Mouse (Mus musculus) liver, embryonic 11.5 days (tissue): ENCODE results near the gene Hcfc1. TPM values are rescaled to one million over a fixed set of nuclear protein-coding genes. Genes with fewer than 3 reads are reported as not detected.

Experiments
- ATAC-seq: fragments of 200-750 bp; cut with Nextera tagmentation; replicated peaks from 2 replicates; pipeline ENCODE4 v1.8.0; 2017; ENCODE audit warnings: moderate number of reproducible peaks, mild to moderate bottlenecking, moderate TSS enrichment, moderate library complexity; ENCODE audit not compliant: low FRiP score
- DNase-seq: peaks from one replicate; pipeline ENCODE4 v3.0.0-alpha.2; 2017; ENCODE audit warnings: low spot score
- H3K27ac ChIP-seq: fragments of 300-500 bp; sonication (generic); 2 replicates; pipeline ENCODE4 v1.5.1; 2014; ENCODE audit warnings: mild to moderate bottlenecking, low read depth, low read length, control low read depth
- H3K27me3 ChIP-seq: fragments of 300-500 bp; sonication (generic); replicated peaks from 2 replicates; pipeline ENCODE4 v1.6.1; 2014; ENCODE audit warnings: low read length, mixed read lengths; ENCODE audit not compliant: control insufficient read depth, insufficient read depth
- H3K36me3 ChIP-seq: fragments of 300-500 bp; sonication (generic); 2 replicates; pipeline ENCODE4 v1.6.1; 2014; ENCODE audit warnings: mild to moderate bottlenecking, low read length, moderate library complexity, mixed read lengths; ENCODE audit not compliant: control insufficient read depth, insufficient read depth
- H3K4me1 ChIP-seq: fragments of 300-500 bp; sonication (generic); replicated peaks from 2 replicates; pipeline ENCODE4 v1.6.1; 2014; ENCODE audit warnings: low read length, mixed read lengths; ENCODE audit not compliant: control insufficient read depth, insufficient read depth
- H3K4me2 ChIP-seq: fragments of 300-500 bp; sonication (generic); 2 replicates; pipeline ENCODE4 v1.6.1; 2014; ENCODE audit warnings: mild to moderate bottlenecking, control low read depth, moderate library complexity
- H3K4me3 ChIP-seq: fragments of 300-500 bp; sonication (generic); 2 replicates; pipeline ENCODE4 v1.5.1; 2014; ENCODE audit warnings: low read depth, low read length, control low read depth
- H3K9ac ChIP-seq: fragments of 300-500 bp; sonication (generic); 2 replicates; pipeline ENCODE4 v1.6.1; 2014; ENCODE audit warnings: low read depth, low read length, control low read depth
- H3K9me3 ChIP-seq: fragments of 300-500 bp; sonication (generic); 2 replicates; pipeline ENCODE4 v1.6.1; 2016; ENCODE audit warnings: low read length, inconsistent platforms, mixed read lengths; ENCODE audit not compliant: control insufficient read depth
- WGBS: fragments of 180-500 bp; shearing (Covaris S2); extraction: QIAGEN DNeasy Blood & Tissue Kit; methylation state at CpG from one replicate; pipeline ENCODE4 v1.1.7; 2014; 5-methylcytosine and 5-hydroxymethylcytosine counted together
- polyA plus RNA-seq: library from polyadenylated mRNA; unstranded; fragments of >200 nt; fragmentation: Nextera tagmentation; extraction: Ambion mirVana; gene quantifications from 2 replicates; pipeline ENCODE4 v1.2.1, GENCODE M21; 2014

Gene Hcfc1
- polyA plus RNA-seq, 1 experiment from 2014 or later: 72.8 TPM

GRCm38 (mm10) chrX:73910451-73910850 lies 55.7 kb downstream of the Hcfc1 start:
- H3K4me2 ChIP-seq: peak overlapping the region; percentile 75
- peaks cover 2% of the 10 kb centered on the region for H3K4me1 ChIP-seq
- H3K27me3 ChIP-seq: peaks cover 3% of the 10 kb centered on the region; the same call in 1 of the 2 replicates
- H3K9ac ChIP-seq: no peak overlapping the region; the same call in 1 of the 2 replicates
- no peak for DNase-seq
- no peaks in the 10 kb centered on the region for H3K9me3 ChIP-seq
- no peak for ATAC-seq
- H3K36me3 ChIP-seq: no peaks in the 10 kb centered on the region
- H3K27ac ChIP-seq: peak overlapping the region; percentile 56; the same call in 1 of the 2 replicates
- H3K4me3 ChIP-seq: peak overlapping the region; percentile 40

- 31% methylated on average over 1 of the region's 1 CpGs for WGBS
- no peaks in the 10 kb centered on the region for H3K36me3 ChIP-seq
- no peak for DNase-seq
- H3K27me3 ChIP-seq: peaks cover 3% of the 10 kb centered on the region; the same call in 1 of the 2 replicates
- H3K4me3 ChIP-seq: peak overlapping the region; percentile 40
- no peak overlapping the region for H3K27ac ChIP-seq
- ATAC-seq: no peak
- no peak overlapping the region for H3K9ac ChIP-seq
- H3K4me2 ChIP-seq: peak overlapping the region; percentile 75
- peaks cover 2% of the 10 kb centered on the region for H3K4me1 ChIP-seq
- H3K9me3 ChIP-seq: no peaks in the 10 kb centered on the region
Observed at GRCm38 (mm10) chrX:73910049-73910448, 56.1 kb downstream of the Hcfc1 start.

GRCm38 (mm10) chrX:73897959-73898358 lies 68.2 kb downstream of the Hcfc1 start:
- no peaks in the 10 kb centered on the region for H3K9me3 ChIP-seq
- H3K4me1 ChIP-seq: no peaks in the 10 kb centered on the region
- no peak overlapping the region for H3K27ac ChIP-seq
- DNase-seq: no peak
- H3K9ac ChIP-seq: no peak overlapping the region
- 66% methylated on average over 3 of the region's 3 CpGs for WGBS
- H3K36me3 ChIP-seq: no peaks in the 10 kb centered on the region
- no peak overlapping the region for H3K4me3 ChIP-seq
- H3K4me2 ChIP-seq: no peak overlapping the region
- no peak for ATAC-seq
- H3K27me3 ChIP-seq: no peaks in the 10 kb centered on the region

GRCm38 (mm10) chrX:73895719-73896118 lies 70.4 kb downstream of the Hcfc1 start, which contains the start of gene L1cam:
Gene L1cam (minus strand): TSS chrX:73896105.
- H3K4me1 ChIP-seq: no peaks in the 10 kb centered on the region
- no peak for DNase-seq
- no peak within 1 kb of the TSS for H3K4me2 ChIP-seq
- no peak for ATAC-seq
- H3K9me3 ChIP-seq: no peaks in the 10 kb centered on the region
- no peak within 1 kb of the TSS for H3K9ac ChIP-seq
- H3K36me3 ChIP-seq: no peaks in the 10 kb centered on the region
- no peak within 1 kb of the TSS for H3K4me3 ChIP-seq
- no peak within 1 kb of the TSS for H3K27ac ChIP-seq
- peaks cover 3% of the 10 kb centered on the region for H3K27me3 ChIP-seq
- WGBS: 13% methylated on average over 2 of the region's 2 CpGs

- WGBS: 82% methylated on average over 14 of the region's 14 CpGs
- Histone ChIP-seq H3K27me3 (peaks cover 3% of the 10 kb centered on the region), H3K9ac (no peak overlapping the region), H3K4me2 (no peak overlapping the region), H3K36me3 (no peaks in the 10 kb centered on the region), H3K4me1 (no peaks in the 10 kb centered on the region), H3K4me3 (no peak overlapping the region), H3K27ac (no peak overlapping the region), H3K9me3 (no peaks in the 10 kb centered on the region)
- no peak for DNase-seq
- no peak for ATAC-seq
Observed at GRCm38 (mm10) chrX:73892833-73893232, 73.3 kb downstream of the Hcfc1 start.

Other genes with a start within 250 kb of the Hcfc1 start
- gene Abcd1, start 249.8 kb downstream of the Hcfc1 start, polyA plus RNA-seq: 13.0 and 13.3 TPM in 2 replicates
- 0.36 and 0.49 TPM in 2 replicates for gene Plxnb3, start 209.3 kb downstream of the Hcfc1 start, polyA plus RNA-seq
- gene Srpk3, start 192.0 kb downstream of the Hcfc1 start, polyA plus RNA-seq: 0.81 and 1.3 TPM in 2 replicates
- 196 and 206 TPM in 2 replicates for gene Idh3g, start 179.5 kb downstream of the Hcfc1 start, polyA plus RNA-seq
- 207 and 230 TPM in 2 replicates for gene Ssr4, start 179.3 kb downstream of the Hcfc1 start, polyA plus RNA-seq
- 0.25 and 0.86 TPM in 2 replicates for gene Pdzd4, start 141.4 kb downstream of the Hcfc1 start, polyA plus RNA-seq
- gene Avpr2, start 74.3 kb downstream of the Hcfc1 start, polyA plus RNA-seq: 0.17 and 0.22 TPM in 2 replicates
- 0.42 and 0.95 TPM in 2 replicates for gene L1cam, start 70.3 kb downstream of the Hcfc1 start, polyA plus RNA-seq
- gene Arhgap4, start 44.5 kb downstream of the Hcfc1 start, polyA plus RNA-seq: 10.2 and 12.9 TPM in 2 replicates
- 210 TPM in 2 replicates for gene Naa10, start 44.4 kb downstream of the Hcfc1 start, polyA plus RNA-seq
- 30.3 and 32.5 TPM in 2 replicates for gene Renbp, start 35.5 kb downstream of the Hcfc1 start, polyA plus RNA-seq
- 51.8 and 61.0 TPM in 2 replicates for gene Irak1, start 57.6 kb upstream of the Hcfc1 start, polyA plus RNA-seq
- not detected in 2 replicates for gene Opn1mw, start 161.1 kb upstream of the Hcfc1 start, polyA plus RNA-seq
- 10.5 and 11.8 TPM in 2 replicates for gene Mecp2, start 169.0 kb upstream of the Hcfc1 start, polyA plus RNA-seq
- gene Tex28, start 201.5 kb upstream of the Hcfc1 start, polyA plus RNA-seq: not detected in 2 replicates
- gene Tktl1, start 210.9 kb upstream of the Hcfc1 start, polyA plus RNA-seq: not detected in 2 replicates